Mouse (Mus musculus) cerebellum, adult 2 months (tissue): Measurements from ENCODE around the gene Adgrl2.

ENCODE experiments used
- CTCF ChIP-seq: fragments of 200-500 bp; IDR thresholded peaks from 2 replicates; pipeline ENCODE4 v1.5.1; 2011; ENCODE audit warnings: low read depth, mild to moderate bottlenecking, control low read depth, low read length, moderate library complexity, borderline replicate concordance; ENCODE audit not compliant: insufficient read depth
- POLR2A ChIP-seq: fragments of 200-500 bp; IDR thresholded peaks from 2 replicates; pipeline ENCODE4 v1.6.1; 2011; ENCODE audit warnings: low read length, control low read depth, borderline replicate concordance; ENCODE audit not compliant: insufficient read depth

- TF ChIP-seq POLR2A (no peak), CTCF (no peak)
Measured at GRCm38 (mm10) chr3:148828519-148828918, 161.8 kb downstream of the Adgrl2 start.
